Mouse (Mus musculus): Measurements from ENCODE around the gene Psd4.

DNA sequence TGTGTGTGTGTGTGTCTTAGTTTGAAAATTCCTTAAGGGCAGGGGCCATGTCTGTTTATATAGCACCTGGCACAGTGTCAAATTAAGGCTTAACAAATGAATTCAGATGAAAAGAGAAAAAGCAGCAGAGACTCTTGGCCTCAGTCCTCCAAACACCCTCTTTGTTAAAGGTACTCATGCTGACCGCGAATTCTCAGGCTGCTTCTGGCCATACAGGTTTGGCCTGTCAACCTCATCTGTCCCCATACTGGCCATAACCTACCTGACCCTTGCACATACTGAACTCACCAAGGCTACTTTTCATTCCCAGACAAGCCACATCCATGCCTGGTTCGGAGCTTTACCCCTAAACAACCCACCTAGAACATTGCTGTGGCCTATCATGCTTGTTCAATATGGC is 45.8 kb downstream of the Psd4 start:
- TF ChIP-seq CTCF (IDR thresholded peaks at IDR 0.05; ENCODE audit: low read depth) (no peak), EP300 (optimal IDR thresholded peaks at IDR 0.05) (no peak)

All from stomach, postnatal 0 days (tissue).